Mouse (Mus musculus): ENCODE results near the gene Slpi. TPM values are rescaled to one million over a fixed set of nuclear protein-coding genes. Genes with fewer than 3 reads are reported as not detected.
"Not testable (repeated sequence)": the region's sequence is repeated elsewhere in the genome, so short reads cannot be mapped to it uniquely, and the experiment has no call there.

The Slpi gene
- polyA plus RNA-seq, 2 experiments from 2014 or later, result 3.4 to 4.2 TPM

GRCm38 (mm10) chr2:164373187-164373586, 15.7 kb downstream of the Slpi start:
- ATAC-seq, result no peak

GRCm38 (mm10) chr2:164372408-164373053, 16.4 kb downstream of the Slpi start:
- ATAC-seq, result no peak

GRCm38 (mm10) chr2:164371371-164371770, 17.5 kb downstream of the Slpi start:
- ATAC-seq, result no peak

GRCm38 (mm10) chr2:164368620-164369105, 20.2 kb downstream of the Slpi start:
- no peak for ATAC-seq

- no peak for ATAC-seq
Measured at GRCm38 (mm10) chr2:164366947-164367346, 21.9 kb downstream of the Slpi start.

- ATAC-seq, result no peak
Measured at GRCm38 (mm10) chr2:164360974-164361657, 27.8 kb downstream of the Slpi start.

- ATAC-seq, result no peak
Measured at GRCm38 (mm10) chr2:164359668-164360067, 29.2 kb downstream of the Slpi start.

- ATAC-seq, result no peak
Measured at GRCm38 (mm10) chr2:164359031-164359430, 29.9 kb downstream of the Slpi start.

- ATAC-seq, result no peak
Measured at GRCm38 (mm10) chr2:164358373-164358772, 30.5 kb downstream of the Slpi start.

- no peak for ATAC-seq
Measured at GRCm38 (mm10) chr2:164356177-164356967, 32.5 kb downstream of the Slpi start.

- ATAC-seq, result no peak
Measured at GRCm38 (mm10) chr2:164353356-164353755, 35.5 kb downstream of the Slpi start.

GRCm38 (mm10) chr2:164352697-164353096, 36.2 kb downstream of the Slpi start:
- ATAC-seq, result no peak

- ATAC-seq, result no peak
Measured at GRCm38 (mm10) chr2:164348980-164349379, 39.9 kb downstream of the Slpi start.

- ATAC-seq, result not testable (repeated sequence)
Measured at GRCm38 (mm10) chr2:164347697-164348096, 41.2 kb downstream of the Slpi start.

- not testable (repeated sequence) for ATAC-seq
Measured at GRCm38 (mm10) chr2:164343732-164344131, 45.2 kb downstream of the Slpi start.

- ATAC-seq, result not testable (repeated sequence)
Measured at GRCm38 (mm10) chr2:164332440-164332839, 56.5 kb downstream of the Slpi start, which contains the start of gene Svs5. Svs5 (plus strand) TSS chr2:164332740.

GRCm38 (mm10) chr2:164320983-164321382, 67.9 kb downstream of the Slpi start:
- ATAC-seq, result no peak

GRCm38 (mm10) chr2:164316451-164316850, 72.4 kb downstream of the Slpi start, which contains the start of gene Svs6:
Svs6 (plus strand) TSS chr2:164316751.
- not testable (repeated sequence) for ATAC-seq

- ATAC-seq, result not testable (repeated sequence)
Measured at GRCm38 (mm10) chr2:164315460-164315859, 73.4 kb downstream of the Slpi start.

- no peak for ATAC-seq
Measured at GRCm38 (mm10) chr2:164312599-164312998, 76.3 kb downstream of the Slpi start.
